Mouse (Mus musculus): Measurements from ENCODE around the gene Olfr156. TPM values are rescaled to one million over a fixed set of nuclear protein-coding genes. Genes with fewer than 3 reads are reported as not detected.

Olfr156 gene
- total and polyA plus RNA-seq, 3 experiments, result not detected

DNA sequence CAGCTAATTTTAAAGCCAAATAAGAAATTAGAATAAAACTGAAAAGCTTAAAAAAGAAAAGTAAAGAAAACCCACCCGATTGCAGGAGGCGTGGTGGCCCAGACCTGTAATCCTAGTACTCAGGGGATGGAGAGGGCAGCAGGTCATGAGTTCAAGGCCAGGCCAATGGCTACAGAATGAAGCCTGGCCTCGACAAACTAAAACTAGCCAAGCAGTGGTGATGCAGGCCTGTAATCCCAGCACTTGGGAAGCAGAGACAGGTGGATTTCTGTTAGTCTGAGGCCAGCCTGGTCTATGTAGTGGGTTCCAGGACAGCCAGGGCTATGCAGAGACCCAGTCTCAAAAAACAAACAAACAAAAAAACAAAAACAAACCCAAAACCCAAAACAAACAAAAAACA lies 14.6 kb upstream of the Olfr156 start:
- Histone ChIP-seq H3K9me3 (replicated peaks; ENCODE audit: insufficient read depth, low read length) (no peaks in the 10 kb centered on the region), H3K79me2 (ENCODE audit: control insufficient read depth, insufficient read depth, low read length, poor library complexity) (no peaks in the 10 kb centered on the region), H3K36me3 (ENCODE audit: control insufficient read depth in 1 of 2, insufficient read depth in 2 of 2, low read length in 2 of 2) (no peaks in the 10 kb centered on the region), H3K4me1 (ENCODE audit: control insufficient read depth in 1 of 2, insufficient read depth in 2 of 2, low read length in 2 of 2) (no peaks in the 10 kb centered on the region), H3K9ac (ENCODE audit: control insufficient read depth, low read depth, low read length, poor library complexity, severe bottlenecking) (no peak overlapping the region), H3K27ac (ENCODE audit: control insufficient read depth, low read depth, low read length) (no peak overlapping the region), H3K4me3 (ENCODE audit: control insufficient read depth in 1 of 2, insufficient read depth in 1 of 2, low read depth in 2 of 2, low read length in 2 of 2) (no peak overlapping the region), H3K27me3 (ENCODE audit: control insufficient read depth in 1 of 2, insufficient read depth in 2 of 2, low read length in 2 of 2) (0 out of 4 replicates have a peak, but pooled peaks cover 0 to 2% of the 10 kb centered on the region in 2 experiments)
- no peak for DNase-seq (ENCODE audit: low read depth, low spot score)
- TF ChIP-seq ZKSCAN1 (IDR thresholded peaks at IDR 0.05; ENCODE audit: low read depth, low read length) (no peak), CTCF (IDR thresholded peaks at IDR 0.05 in 2 of 3, conservative IDR thresholded peaks at IDR 0.05 in 1 of 3; ENCODE audit: control insufficient read depth in 1 of 3, insufficient read depth in 1 of 3, low read depth in 2 of 3, low read length in 3 of 3, poor library complexity in 1 of 3, severe bottlenecking in 1 of 3) (no peak), JUND (IDR thresholded peaks at IDR 0.05; ENCODE audit: low read depth, low read length) (no peak), ZC3H11A (IDR thresholded peaks at IDR 0.05; ENCODE audit: low read depth, low read length) (no peak), MAZ (IDR thresholded peaks at IDR 0.05; ENCODE audit: low read depth, low read length) (no peak), USF1 (IDR thresholded peaks at IDR 0.05; ENCODE audit: low read depth, low read length) (no peak), MXI1 (IDR thresholded peaks at IDR 0.05; ENCODE audit: low read depth, low read length) (no peak), ELF1 (IDR thresholded peaks at IDR 0.05; ENCODE audit: low read depth, low read length) (no peak), RCOR1 (IDR thresholded peaks at IDR 0.05; ENCODE audit: low read depth, low read length) (no peak), POLR2AphosphoS5 (IDR thresholded peaks at IDR 0.05; ENCODE audit: borderline replicate concordance, low read depth, low read length) (no peak), USF2 (IDR thresholded peaks at IDR 0.05; ENCODE audit: borderline replicate concordance in 1 of 2, insufficient read depth in 1 of 2, low read depth in 1 of 2, low read length in 2 of 2) (no peak), SIN3A (IDR thresholded peaks at IDR 0.05; ENCODE audit: low read length) (no peak), ZMIZ1 (IDR thresholded peaks at IDR 0.05; ENCODE audit: low read depth, low read length) (no peak), NELFE (IDR thresholded peaks at IDR 0.05; ENCODE audit: low read depth, low read length) (no peak), HCFC1 (IDR thresholded peaks at IDR 0.05; ENCODE audit: low read depth, low read length) (no peak), GABPA (IDR thresholded peaks at IDR 0.05; ENCODE audit: low read depth, low read length) (no peak), MYC (IDR thresholded peaks at IDR 0.05; ENCODE audit: low read depth, low read length) (no peak), TAL1 (IDR thresholded peaks at IDR 0.05; ENCODE audit: low read length) (no peak), MEF2A (IDR thresholded peaks at IDR 0.05; ENCODE audit: extremely low read depth, insufficient replicate concordance, low read depth, low read length, poor library complexity, severe bottlenecking) (no peak), EP300 (IDR thresholded peaks at IDR 0.05; ENCODE audit: low read depth in 1 of 2, low read length in 2 of 2) (no peak)

DNA sequence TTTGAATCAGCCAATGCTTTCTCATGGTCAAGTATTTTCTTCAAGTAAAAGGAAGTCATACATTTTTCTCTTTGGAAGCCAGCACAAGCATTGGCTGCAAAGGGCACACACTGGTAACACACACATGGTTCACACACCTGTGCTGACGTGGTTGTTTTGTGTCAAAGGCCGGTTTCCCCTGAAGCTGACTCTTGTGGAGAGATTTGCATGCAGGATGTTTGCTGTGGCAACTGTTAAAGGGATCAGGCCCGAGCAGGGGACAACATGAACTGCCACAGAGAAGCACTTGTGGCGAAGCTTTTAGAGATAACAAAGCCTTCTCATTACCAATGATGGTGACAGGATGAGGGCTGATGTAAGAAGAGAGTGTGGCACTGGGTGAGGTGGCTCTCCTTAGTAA lies 11.1 kb upstream of the Olfr156 start:
- DNase-seq (ENCODE audit: low read depth, low spot score), result no peak

More for the DNA sequence above, 11.1 kb upstream of the Olfr156 start:
- Histone ChIP-seq H3K4me3 (ENCODE audit: control insufficient read depth in 1 of 2, insufficient read depth in 1 of 2, low read depth in 2 of 2, low read length in 2 of 2) (no peak overlapping the region), H3K9ac (ENCODE audit: control insufficient read depth, low read depth, low read length, poor library complexity, severe bottlenecking) (no peak overlapping the region), H3K79me2 (ENCODE audit: control insufficient read depth, insufficient read depth, low read length, poor library complexity) (no peaks in the 10 kb centered on the region), H3K9me3 (replicated peaks; ENCODE audit: insufficient read depth, low read length) (no peaks in the 10 kb centered on the region), H3K4me1 (ENCODE audit: control insufficient read depth in 1 of 2, insufficient read depth in 2 of 2, low read length in 2 of 2) (no peaks in the 10 kb centered on the region), H3K27me3 (ENCODE audit: control insufficient read depth in 1 of 2, insufficient read depth in 2 of 2, low read length in 2 of 2) (0 out of 4 replicates have a peak, but pooled peaks cover 0 to 2% of the 10 kb centered on the region in 2 experiments), H3K36me3 (ENCODE audit: control insufficient read depth in 1 of 2, insufficient read depth in 2 of 2, low read length in 2 of 2) (no peaks in the 10 kb centered on the region), H3K27ac (ENCODE audit: control insufficient read depth, low read depth, low read length) (no peak overlapping the region)
- TF ChIP-seq MYB (IDR thresholded peaks at IDR 0.05; ENCODE audit: low read depth, low read length) (no peak), EP300 (IDR thresholded peaks at IDR 0.05; ENCODE audit: low read depth in 1 of 2, low read length in 2 of 2) (no peak), TBP (IDR thresholded peaks at IDR 0.05; ENCODE audit: low read depth, low read length) (no peak), GATA1 (IDR thresholded peaks at IDR 0.05; ENCODE audit: low read depth, low read length) (no peak), MYC (IDR thresholded peaks at IDR 0.05; ENCODE audit: low read depth, low read length) (no peak), POLR2AphosphoS2 (IDR thresholded peaks at IDR 0.05; ENCODE audit: low read length) (no peak), ZNF384 (IDR thresholded peaks at IDR 0.05; ENCODE audit: low read depth, low read length) (no peak)
